Mouse (Mus musculus) heart, postnatal 0 days (tissue): ENCODE data around the gene Tedc1. TPM values are rescaled to one million over a fixed set of nuclear protein-coding genes. Genes with fewer than 3 reads are reported as not detected.

Experiments used
- ATAC-seq: fragments of 200-750 bp; cut with Nextera tagmentation; 2 replicates; pipeline ENCODE4 v1.8.0; 2017; ENCODE audit warnings: low read depth, moderate number of reproducible peaks, moderate library complexity; ENCODE audit not compliant: insufficient read depth
- DNase-seq: peaks from one replicate; pipeline ENCODE4 v3.0.0-alpha.2; 2016; ENCODE audit warnings: low spot score
- H3K27ac ChIP-seq: fragments of 300-500 bp; sonication (generic); 2 replicates; pipeline ENCODE4 v1.5.1; 2014; ENCODE audit warnings: low read depth, mild to moderate bottlenecking
- H3K27me3 ChIP-seq: fragments of 300-500 bp; sonication (generic); 2 replicates; pipeline ENCODE4 v1.6.1; 2014; ENCODE audit warnings: low read length, mixed read lengths; ENCODE audit not compliant: control insufficient read depth, insufficient read depth
- H3K36me3 ChIP-seq: fragments of 300-500 bp; sonication (generic); replicated peaks from 2 replicates; pipeline ENCODE4 v1.6.1; 2014; ENCODE audit warnings: low read length, mixed read lengths; ENCODE audit not compliant: control insufficient read depth, insufficient read depth
- H3K4me1 ChIP-seq: fragments of 300-500 bp; sonication (generic); 2 replicates; pipeline ENCODE4 v1.6.1; 2014; ENCODE audit warnings: antibody characterized with exemption; ENCODE audit not compliant: control insufficient read depth, insufficient read depth
- H3K4me2 ChIP-seq: fragments of 300-500 bp; sonication (generic); 2 replicates; pipeline ENCODE4 v1.6.1; 2014; ENCODE audit warnings: low read depth, mild to moderate bottlenecking, low read length, moderate library complexity
- H3K4me3 ChIP-seq: fragments of 300-500 bp; sonication (generic); 2 replicates; pipeline ENCODE4 v1.5.1; 2014; ENCODE audit warnings: low read depth, low read length
- H3K9ac ChIP-seq: fragments of 300-500 bp; sonication (generic); replicated peaks from 2 replicates; pipeline ENCODE4 v1.6.1; 2014; ENCODE audit warnings: low read depth, low read length, mixed read lengths
- H3K9me3 ChIP-seq: fragments of 300-500 bp; sonication (generic); replicated peaks from 2 replicates; pipeline ENCODE4 v1.6.1; 2016; ENCODE audit warnings: low read length; ENCODE audit not compliant: control insufficient read depth
- CTCF ChIP-seq: IDR thresholded peaks from 2 replicates; pipeline ENCODE4 v1.5.1; 2016; ENCODE audit warnings: antibody characterized with exemption, control low read depth, low read depth
- EP300 ChIP-seq: IDR thresholded peaks from 2 replicates; pipeline ENCODE4 v1.6.1; 2016; ENCODE audit warnings: antibody characterized with exemption, low read depth
- WGBS: fragments of 180-500 bp; shearing (Covaris S2); extraction: QIAGEN DNeasy Blood & Tissue Kit; methylation state at CpG from one replicate; pipeline ENCODE4 v1.1.7; 2014; 5-methylcytosine and 5-hydroxymethylcytosine counted together
- polyA plus RNA-seq: library from polyadenylated mRNA; unstranded; fragments of >200 nt; fragmentation: Nextera tagmentation; extraction: Ambion mirVana; gene quantifications from 2 replicates; pipeline ENCODE4 v1.2.1, GENCODE M21; 2015
- total RNA-seq: library from RNA; depleted of rRNA; stranded (reverse); fragments of >200 nt; gene quantifications from 2 replicates; pipeline ENCODE4 v1.2.3, GENCODE M21; 2014; ENCODE audit warnings: low replicate concordance

Tedc1 gene
- total and polyA plus RNA-seq, 2 experiments from 2014 or later, result 4.5 to 6.7 TPM

- peak; percentile 2; the same call in 1 of the 2 replicates for ATAC-seq
- H3K9ac ChIP-seq, result no peak overlapping the region
- peaks cover 69% of the 10 kb centered on the region for H3K4me1 ChIP-seq
These were observed 7.7 kb upstream of the Tedc1 start for GRCm38 (mm10) chr12:113148381-113149035.

GRCm38 (mm10) chr12:113149341-113149740 is 6.9 kb upstream of the Tedc1 start:
- H3K36me3 ChIP-seq, result peaks cover 24% of the 10 kb centered on the region
- H3K4me3 ChIP-seq, result no peak overlapping the region
- no peak overlapping the region for H3K4me2 ChIP-seq
- DNase-seq, result no peak
- no peaks in the 10 kb centered on the region for H3K9me3 ChIP-seq
- H3K27ac ChIP-seq, result peak overlapping the region; percentile 89; the same call in 1 of the 2 replicates
- ATAC-seq, result no peak
- H3K9ac ChIP-seq, result no peak overlapping the region
- no peaks in the 10 kb centered on the region for H3K27me3 ChIP-seq
- H3K4me1 ChIP-seq, result peaks cover 67% of the 10 kb centered on the region
- WGBS, result 63% methylated on average over 4 of the region's 4 CpGs
- TF ChIP-seq EP300 (no peak), CTCF (no peak)

More at GRCm38 (mm10) chr12:113148381-113149035, 7.7 kb upstream of the Tedc1 start:
- H3K9me3 ChIP-seq, result no peaks in the 10 kb centered on the region
- peaks cover 28% of the 10 kb centered on the region for H3K36me3 ChIP-seq
- peak overlapping the region; percentile 89 for H3K27ac ChIP-seq
- no peak overlapping the region for H3K4me3 ChIP-seq
- DNase-seq, result no peak
- TF ChIP-seq EP300 (no peak), CTCF (peak; percentile 38)
- WGBS, result 51% methylated on average over 16 of the region's 16 CpGs
- no peaks in the 10 kb centered on the region for H3K27me3 ChIP-seq
- no peak overlapping the region for H3K4me2 ChIP-seq

GRCm38 (mm10) chr12:113149896-113150295 is 6.3 kb upstream of the Tedc1 start:
- Histone ChIP-seq H3K27ac (no peak overlapping the region), H3K9ac (no peak overlapping the region; the same call in 1 of the 2 replicates), H3K4me3 (no peak overlapping the region), H3K9me3 (no peaks in the 10 kb centered on the region), H3K4me2 (no peak overlapping the region), H3K4me1 (peaks cover 64% of the 10 kb centered on the region), H3K27me3 (no peaks in the 10 kb centered on the region), H3K36me3 (peaks cover 19% of the 10 kb centered on the region)
- WGBS, result 70% methylated on average over 3 of the region's 3 CpGs
- TF ChIP-seq EP300 (no peak), CTCF (no peak)
- ATAC-seq, result no peak
- no peak for DNase-seq

- Histone ChIP-seq H3K9me3 (no peaks in the 10 kb centered on the region), H3K4me3 (no peak overlapping the region), H3K4me2 (no peak overlapping the region), H3K27me3 (no peaks in the 10 kb centered on the region), H3K27ac (no peak overlapping the region), H3K4me1 (peaks cover 63% of the 10 kb centered on the region), H3K36me3 (peaks cover 12% of the 10 kb centered on the region), H3K9ac (no peak overlapping the region)
- no peak for TF ChIP-seq CTCF
- no peak for TF ChIP-seq EP300
- DNase-seq, result no peak
- WGBS, result 58% methylated on average over 4 of the region's 4 CpGs
- no peak for ATAC-seq
These were observed 5.6 kb upstream of the Tedc1 start for GRCm38 (mm10) chr12:113150591-113150990.

GRCm38 (mm10) chr12:113151046-113151445 is 5.2 kb upstream of the Tedc1 start:
- H3K36me3 ChIP-seq, result peaks cover 8% of the 10 kb centered on the region
- 40% methylated on average over 8 of the region's 8 CpGs for WGBS
- no peak overlapping the region for H3K9ac ChIP-seq
- H3K4me1 ChIP-seq, result peaks cover 58% of the 10 kb centered on the region
- no peak for ATAC-seq
- no peak overlapping the region; the same call in 1 of the 2 replicates for H3K4me3 ChIP-seq
- no peaks in the 10 kb centered on the region for H3K27me3 ChIP-seq
- H3K4me2 ChIP-seq, result peak overlapping the region; percentile 83; the same call in 1 of the 2 replicates
- H3K27ac ChIP-seq, result no peak overlapping the region
- H3K9me3 ChIP-seq, result no peaks in the 10 kb centered on the region
- TF ChIP-seq EP300 (no peak), CTCF (no peak)
- DNase-seq, result no peak
